Mouse (Mus musculus) heart, postnatal 0 days (tissue): ENCODE data around the gene Gm9903.

Experiments
- CTCF ChIP-seq: IDR thresholded peaks from 2 replicates; pipeline ENCODE4 v1.5.1; 2016; ENCODE audit warnings: antibody characterized with exemption, control low read depth, low read depth
- EP300 ChIP-seq: IDR thresholded peaks from 2 replicates; pipeline ENCODE4 v1.6.1; 2016; ENCODE audit warnings: antibody characterized with exemption, low read depth

DNA sequence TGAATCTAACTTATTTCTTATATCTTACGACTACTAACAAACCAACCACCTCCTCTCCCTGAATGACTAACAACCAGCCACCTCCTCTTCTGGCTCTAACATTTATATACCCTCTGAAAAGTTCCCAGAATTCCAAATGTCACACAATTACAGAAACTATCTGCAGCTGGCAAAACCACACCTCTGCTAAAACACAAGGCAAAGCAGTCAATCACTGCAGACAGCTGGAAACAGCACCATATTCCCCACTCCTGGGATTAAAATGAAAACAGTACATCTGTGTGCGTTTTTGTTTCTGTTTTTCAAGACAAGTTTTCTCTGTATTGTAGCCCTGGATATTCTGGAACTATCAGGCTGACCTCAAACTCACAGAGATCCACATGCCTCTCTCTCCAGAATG, 7.1 kb upstream of the Gm9903 start:
- no peak for TF ChIP-seq CTCF
- no peak for TF ChIP-seq EP300
